Mouse (Mus musculus) megakaryocyte-erythroid progenitor cell, adult 5 weeks (primary cell): ENCODE data around the gene Nudt16. TPM values are rescaled to one million over a fixed set of nuclear protein-coding genes. Genes with fewer than 3 reads are reported as not detected.

Source experiments
- polyA plus RNA-seq: library from polyadenylated mRNA; stranded (reverse); fragments of >175 nt; gene quantifications from 2 replicates; pipeline ENCODE4 v1.2.3, GENCODE M21; 2012

Nudt16 gene
- 11.6 and 12.7 TPM in 2 replicates for polyA plus RNA-seq

DNA sequence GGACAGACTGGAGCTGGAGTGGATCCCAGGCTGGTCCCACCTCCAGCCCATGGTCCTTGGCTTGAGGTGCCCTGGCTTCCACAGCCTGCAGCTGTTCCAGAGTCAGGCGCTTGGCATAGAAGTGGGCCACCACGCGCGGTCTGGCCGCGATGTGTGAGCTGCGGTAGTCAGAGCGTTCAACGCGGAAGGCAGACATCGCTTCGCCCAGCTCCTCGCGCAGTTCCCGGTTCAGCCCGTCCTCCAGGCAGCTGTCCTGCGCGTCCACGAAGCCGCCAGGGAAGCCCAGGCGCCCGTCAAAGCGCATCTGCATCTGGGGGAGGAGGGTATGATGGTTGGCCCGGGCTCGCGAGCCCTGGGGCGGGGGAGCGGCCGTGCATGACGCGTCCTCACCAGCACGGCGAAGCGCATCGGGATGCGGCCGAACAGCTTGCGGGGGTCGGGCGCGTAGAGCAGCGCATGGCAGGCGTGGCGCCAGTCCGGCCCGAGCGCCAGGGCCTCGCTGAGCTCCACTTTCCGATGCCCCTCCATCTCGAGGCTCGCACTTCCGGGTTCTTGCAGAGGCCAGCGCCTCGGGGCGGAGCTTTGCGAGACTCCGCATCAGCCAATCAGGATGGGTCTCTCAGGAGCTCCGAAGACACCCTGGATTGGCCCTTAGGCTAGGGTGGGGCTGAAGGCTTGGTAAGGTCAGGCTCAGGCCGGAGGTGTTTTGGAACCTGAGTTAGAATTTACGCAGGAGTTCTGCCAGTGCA, at the start of gene Nudt16:
TSS of gene Nudt16 (minus strand) at position 572 of the 749 bp plus-strand sequence.

DNA sequence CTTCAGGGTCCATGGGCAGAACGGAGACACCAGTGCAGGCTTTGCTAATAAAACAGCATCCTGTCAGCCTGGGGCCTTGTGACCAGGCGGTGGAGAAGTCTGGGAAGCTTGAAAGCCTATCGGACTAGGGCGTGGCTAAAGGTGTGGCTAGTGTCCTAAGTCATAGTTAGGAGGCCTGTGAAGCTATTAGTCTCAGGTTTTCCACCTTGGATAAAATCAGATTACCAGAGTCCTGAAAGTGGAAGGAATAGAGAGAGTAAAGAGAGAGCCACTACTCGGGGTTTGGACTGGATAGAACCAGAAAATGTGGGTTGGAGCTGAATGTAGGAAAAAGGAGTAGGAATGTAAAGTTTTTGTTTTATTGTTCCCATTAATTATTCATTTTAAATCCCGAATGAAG, 13.4 kb upstream of the Nudt16 start, which contains the start of gene 1700080E11Rik:
TSS of gene 1700080E11Rik (minus strand) at position 101 of the 400 bp plus-strand sequence.

Other genes starting within 250 kb of the Nudt16 start
- gene Mrpl3, start 78.6 kb downstream of the Nudt16 start, polyA plus RNA-seq: 20.6 and 21.2 TPM in 2 replicates
- gene 1700080E11Rik, start 13.3 kb upstream of the Nudt16 start, polyA plus RNA-seq: not detected in 2 replicates